Comparison of ENCODE assay signal across 30 mouse cellular contexts in the genomic region with DNA sequence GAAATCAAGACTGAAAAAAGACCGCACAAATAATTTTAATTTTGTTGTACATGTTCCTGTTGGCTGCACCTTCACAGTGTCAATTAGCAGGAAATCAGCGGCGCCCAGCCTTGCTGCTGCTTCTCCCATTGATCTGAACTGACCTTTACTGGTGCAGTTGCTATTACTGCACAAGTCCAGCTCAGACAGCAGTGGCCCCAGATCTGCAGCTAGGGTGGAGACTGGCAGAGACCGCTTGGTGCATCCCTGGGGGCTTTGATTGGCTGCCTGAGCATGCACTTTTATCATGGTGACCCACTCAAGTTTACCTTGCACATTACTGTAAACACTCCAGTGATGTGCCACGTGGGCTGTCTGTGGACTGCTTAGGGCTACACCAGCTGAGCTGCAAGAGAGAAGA.
"Had no signal": no experiment of that assay in that cellular context is flagged by ENCODE, and none has a peak within 500 bp of the region (broad histone marks: within the 10 kb centered on the region; RNA-seq: fewer than 3 reads in every experiment).

No protein-coding gene starts in this region.

- H3K9me3 ChIP-seq: limb, embryonic 10.5 days; limb, embryonic 12.5 days; limb, embryonic 13.5 days; limb, embryonic 15.5 days; liver, embryonic 12.5 days; liver, embryonic 13.5 days; liver, embryonic 15.5 days; lung, embryonic 15.5 days; megakaryocyte, embryonic 14.5 days; midbrain, embryonic 10.5 days; midbrain, embryonic 12.5 days; midbrain, embryonic 13.5 days; neural tube, embryonic 12.5 days; neural tube, embryonic 13.5 days had no signal

- H3K4me2 ChIP-seq: limb, embryonic 12.5 days; limb, embryonic 13.5 days; limb, embryonic 15.5 days; liver, embryonic 11.5 days; liver, embryonic 12.5 days; liver, embryonic 13.5 days; liver, embryonic 15.5 days; lung, embryonic 14.5 days; lung, embryonic 15.5 days; midbrain, embryonic 12.5 days; midbrain, embryonic 13.5 days; neural tube, embryonic 12.5 days; neural tube, embryonic 13.5 days had no signal

- H3K36me3 ChIP-seq: limb, embryonic 10.5 days; limb, embryonic 12.5 days; limb, embryonic 13.5 days; limb, embryonic 15.5 days; liver, embryonic 12.5 days; liver, embryonic 13.5 days; liver, embryonic 15.5 days; lung, embryonic 15.5 days; midbrain, embryonic 12.5 days; midbrain, embryonic 13.5 days; neural tube, embryonic 12.5 days; neural tube, embryonic 13.5 days had no signal

- H3K9ac ChIP-seq: limb, embryonic 12.5 days; limb, embryonic 13.5 days; limb, embryonic 15.5 days; liver, embryonic 12.5 days; liver, embryonic 13.5 days; liver, embryonic 14.5 days; liver, embryonic 15.5 days; liver, postnatal 0 days; lung, embryonic 14.5 days; lung, embryonic 15.5 days; midbrain, embryonic 12.5 days; midbrain, embryonic 13.5 days; neural tube, embryonic 12.5 days; neural tube, embryonic 13.5 days had no signal

- H3K4me1 ChIP-seq: limb, embryonic 15.5 days; midbrain, embryonic 12.5 days; midbrain, embryonic 13.5 days; neural tube, embryonic 12.5 days had no signal

- H3K27ac ChIP-seq: limb, embryonic 10.5 days; limb, embryonic 12.5 days; limb, embryonic 13.5 days; limb, embryonic 15.5 days; liver, embryonic 12.5 days; liver, embryonic 13.5 days; liver, embryonic 14.5 days; liver, embryonic 15.5 days; lung, embryonic 15.5 days; macrophage; midbrain, embryonic 10.5 days; midbrain, embryonic 12.5 days; midbrain, embryonic 13.5 days; neural tube, embryonic 12.5 days; neural tube, embryonic 13.5 days had no signal

- ATAC-seq: liver, embryonic 12.5 days; liver, postnatal 0 days; midbrain, embryonic 13.5 days; midbrain, embryonic 16.5 days had no signal

- H3K27me3 ChIP-seq: limb, embryonic 12.5 days; limb, embryonic 13.5 days; limb, embryonic 15.5 days; liver, embryonic 12.5 days; liver, embryonic 13.5 days; liver, embryonic 15.5 days; lung, embryonic 15.5 days; megakaryocyte, embryonic 14.5 days; midbrain, embryonic 12.5 days; midbrain, embryonic 13.5 days; neural tube, embryonic 12.5 days; neural tube, embryonic 13.5 days had no signal

- DNase-seq: left cerebral cortex, postnatal 4 days; liver; liver, embryonic 13.5 days; liver, postnatal 0 days; lung, adult 18-20 months; lung, adult 2 months; lung, embryonic 14.5 days; lung, postnatal 10 days; lung, postnatal 14 days; lung, postnatal 36 days; lung, postnatal 4 days; midbrain, embryonic 14.5 days had no signal

- H3K4me3 ChIP-seq: limb, embryonic 10.5 days; limb, embryonic 12.5 days; limb, embryonic 13.5 days; limb, embryonic 15.5 days; liver, embryonic 12.5 days; liver, embryonic 13.5 days; liver, embryonic 15.5 days; lung, embryonic 15.5 days; megakaryocyte, embryonic 14.5 days; midbrain, embryonic 10.5 days; midbrain, embryonic 12.5 days; midbrain, embryonic 13.5 days; myocyte; neural tube, embryonic 12.5 days; neural tube, embryonic 13.5 days had no signal
